Mouse (Mus musculus) monocyte, adult 5-6 weeks (primary cell): ENCODE measurements around the gene Dhfr. TPM values are rescaled to one million over a fixed set of nuclear protein-coding genes. Genes with fewer than 3 reads are reported as not detected.

Source experiments
- ATAC-seq: fragments of 153-309, 156-312 bp; replicated peaks from 2 replicates; pipeline ENCODE4 v1.8.0; 2017; ENCODE audit warnings: mild to moderate bottlenecking; ENCODE audit not compliant: low TSS enrichment, insufficient number of reproducible peaks, severe bottlenecking, poor library complexity, low FRiP score
- total RNA-seq: library from RNA; stranded (forward); fragments of 200-1000, 200-491, 200-594 nt; gene quantifications from 3 replicates; pipeline ENCODE4 v1.2.3, GENCODE M21; 2017

The Dhfr gene
- 0.21 to 2.3 TPM (median 0.95 TPM) in 3 replicates for total RNA-seq

- peak; percentile 88 for ATAC-seq
Measured at GRCm38 (mm10) chr13:92354456-92355271, at the start of gene Dhfr, which contains the start of gene Msh3. Dhfr (plus strand) TSS chr13:92354726. Msh3 (minus strand) TSS chr13:92355003.

- no peak for ATAC-seq
Measured at GRCm38 (mm10) chr13:92305680-92306079, 48.8 kb upstream of the Dhfr start, which contains the start of gene Gm20379. Gm20379 (plus strand) TSS chr13:92305980.

GRCm38 (mm10) chr13:92314613-92315012 lies 39.9 kb upstream of the Dhfr start:
- ATAC-seq: no peak

- no peak for ATAC-seq
Measured at GRCm38 (mm10) chr13:92320770-92321169, 33.8 kb upstream of the Dhfr start.

GRCm38 (mm10) chr13:92326030-92326429 lies 28.5 kb upstream of the Dhfr start:
- ATAC-seq: no peak

GRCm38 (mm10) chr13:92328000-92328399 lies 26.5 kb upstream of the Dhfr start:
- no peak for ATAC-seq

GRCm38 (mm10) chr13:92330621-92331020 lies 23.9 kb upstream of the Dhfr start:
- no peak for ATAC-seq

- no peak for ATAC-seq
Measured at GRCm38 (mm10) chr13:92332103-92332879, 22.2 kb upstream of the Dhfr start.

- peak; percentile 35 for ATAC-seq
Measured at GRCm38 (mm10) chr13:92336857-92337256, 17.7 kb upstream of the Dhfr start.

GRCm38 (mm10) chr13:92337773-92338462 lies 16.6 kb upstream of the Dhfr start:
- no peak for ATAC-seq

- ATAC-seq: no peak
Measured at GRCm38 (mm10) chr13:92339787-92340186, 14.7 kb upstream of the Dhfr start.

GRCm38 (mm10) chr13:92344033-92344432 lies 10.5 kb upstream of the Dhfr start:
- ATAC-seq: no peak

GRCm38 (mm10) chr13:92346338-92346737 lies 8.2 kb upstream of the Dhfr start:
- ATAC-seq: no peak

GRCm38 (mm10) chr13:92351100-92351499 lies 3.4 kb upstream of the Dhfr start:
- no peak for ATAC-seq

- ATAC-seq: no peak
Measured at GRCm38 (mm10) chr13:92353956-92354355, 570 bp upstream of the Dhfr start.

- ATAC-seq: no peak
Measured at GRCm38 (mm10) chr13:92355272-92355643, 732 bp downstream of the Dhfr start.

- ATAC-seq: no peak
Measured at GRCm38 (mm10) chr13:92356376-92356775, 1.9 kb downstream of the Dhfr start.

GRCm38 (mm10) chr13:92357644-92358043 lies 3.1 kb downstream of the Dhfr start:
- ATAC-seq: no peak

- no peak for ATAC-seq
Measured at GRCm38 (mm10) chr13:92361609-92362008, 7.1 kb downstream of the Dhfr start.
